Mouse (Mus musculus) splenic B cell, adult 2 months (primary cell): ENCODE data around the gene S100pbp.

Experiments used
- DNase-seq: peaks from one replicate; pipeline ENCODE4 v3.0.0-alpha.2; 2011; ENCODE audit warnings: low read depth, low spot score
- H3K27me3 ChIP-seq: 2 replicates; pipeline ENCODE4 v1.6.1; 2012; ENCODE audit warnings: mild to moderate bottlenecking, low read length, moderate library complexity, mixed read lengths; ENCODE audit not compliant: control insufficient read depth, poor library complexity, insufficient read depth, severe bottlenecking
- H3K36me3 ChIP-seq: 2 replicates; pipeline ENCODE4 v1.6.1; 2012; ENCODE audit warnings: mild to moderate bottlenecking, low read length, moderate library complexity, mixed read lengths; ENCODE audit not compliant: control insufficient read depth, poor library complexity, insufficient read depth, severe bottlenecking

Gene S100pbp

DNA sequence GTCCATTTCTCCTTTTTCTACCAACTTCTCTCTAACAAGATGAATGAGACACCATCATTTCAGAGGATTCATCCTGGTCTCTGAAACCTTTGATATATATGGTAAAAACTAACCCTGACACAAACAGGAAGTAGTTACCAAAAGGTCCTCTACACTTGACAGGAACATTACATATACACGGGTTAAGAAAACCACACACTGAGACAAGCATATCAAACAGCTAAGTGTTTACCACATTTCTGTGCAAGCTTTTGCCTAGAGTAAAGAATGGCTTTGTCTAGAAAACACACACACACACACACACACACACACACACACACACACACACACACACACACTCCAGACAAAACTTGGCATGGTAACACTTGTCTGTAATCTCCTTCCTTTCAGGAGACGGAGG is 43.1 kb downstream of the S100pbp start:
- no peak for DNase-seq
- H3K27me3 ChIP-seq: no peaks in the 10 kb centered on the region
- peaks cover 6% of the 10 kb centered on the region; the same call in 1 of the 2 replicates for H3K36me3 ChIP-seq

DNA sequence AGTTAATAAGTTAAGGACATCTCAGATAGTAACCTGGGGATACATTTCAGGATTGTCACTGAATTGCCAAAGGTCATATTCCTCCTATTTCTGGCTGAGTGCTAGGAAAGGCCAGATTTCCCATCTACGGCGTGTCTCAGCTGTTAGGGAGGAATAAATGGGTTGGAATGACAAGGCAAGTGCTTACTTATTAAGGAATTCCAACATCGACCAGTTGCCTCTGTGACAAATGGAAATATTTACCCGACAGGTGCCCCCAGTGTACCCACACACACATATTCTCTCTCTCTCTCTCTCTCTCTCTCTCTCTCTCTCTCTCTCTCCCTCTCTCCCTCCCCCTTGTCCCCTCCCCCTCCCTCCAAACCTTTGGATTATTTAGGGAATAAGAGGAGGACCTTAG is 43.6 kb downstream of the S100pbp start:
- no peak for DNase-seq
- H3K27me3 ChIP-seq: no peaks in the 10 kb centered on the region
- H3K36me3 ChIP-seq: peaks cover 6% of the 10 kb centered on the region; the same call in 1 of the 2 replicates

DNA sequence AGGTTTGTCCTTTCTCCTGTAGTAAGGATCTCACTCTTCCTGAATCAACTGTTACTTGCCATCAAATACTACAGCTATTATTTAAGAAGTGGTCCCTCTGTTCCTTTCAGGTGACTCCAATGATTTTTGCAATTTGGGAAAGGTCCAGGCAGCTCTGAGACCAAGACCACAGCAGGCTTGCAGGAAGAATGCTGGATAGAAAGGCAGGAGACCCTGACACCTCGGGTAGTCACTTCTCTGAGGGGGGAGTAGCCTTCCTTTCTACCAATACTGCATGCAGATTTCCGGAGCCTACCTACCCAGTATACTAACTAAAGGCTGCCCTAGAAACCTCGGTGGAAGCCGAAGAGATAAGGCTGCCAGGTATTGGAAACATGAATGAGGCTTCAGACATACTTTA is 44.1 kb downstream of the S100pbp start:
- DNase-seq: no peak
- Histone ChIP-seq H3K36me3 (peaks cover 6% of the 10 kb centered on the region; the same call in 1 of the 2 replicates), H3K27me3 (no peaks in the 10 kb centered on the region)

GRCm38 (mm10) chr4:129144401-129145367 is 44.8 kb downstream of the S100pbp start:
- Histone ChIP-seq H3K36me3 (peaks cover 4% of the 10 kb centered on the region; the same call in 1 of the 2 replicates), H3K27me3 (no peaks in the 10 kb centered on the region)
- DNase-seq: no peak

- H3K27me3 ChIP-seq: no peaks in the 10 kb centered on the region
- H3K36me3 ChIP-seq: peaks cover 2% of the 10 kb centered on the region; the same call in 1 of the 2 replicates
- DNase-seq: no peak
These were observed 46.0 kb downstream of the S100pbp start for GRCm38 (mm10) chr4:129143509-129143908.

- Histone ChIP-seq H3K27me3 (no peaks in the 10 kb centered on the region), H3K36me3 (no peaks in the 10 kb centered on the region)
- DNase-seq: no peak
These were observed 47.0 kb downstream of the S100pbp start for GRCm38 (mm10) chr4:129142439-129143045.

- DNase-seq: no peak
- no peaks in the 10 kb centered on the region for H3K36me3 ChIP-seq
- H3K27me3 ChIP-seq: no peaks in the 10 kb centered on the region
These were observed 47.7 kb downstream of the S100pbp start for GRCm38 (mm10) chr4:129141560-129142438.

DNA sequence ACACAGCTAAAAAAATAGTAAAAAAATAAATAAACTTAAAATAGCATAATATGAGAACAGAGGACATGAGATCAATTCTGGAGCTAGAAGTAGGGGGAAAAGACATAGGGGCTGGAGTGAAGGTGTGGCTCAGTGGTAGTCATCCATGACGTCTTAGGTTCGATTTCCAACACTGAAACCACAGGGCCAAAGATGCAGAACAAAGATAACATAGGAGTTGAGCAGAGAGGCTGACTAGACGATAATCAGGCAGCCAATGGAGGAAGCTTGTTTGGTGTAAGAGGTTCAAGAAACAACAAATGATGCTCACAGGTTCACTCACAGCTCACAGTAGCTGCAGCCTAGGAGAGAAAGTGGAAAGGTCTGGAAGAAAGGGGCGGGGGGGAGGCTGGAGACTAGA is 48.7 kb downstream of the S100pbp start:
- Histone ChIP-seq H3K27me3 (no peaks in the 10 kb centered on the region), H3K36me3 (no peaks in the 10 kb centered on the region)
- DNase-seq: no peak

DNA sequence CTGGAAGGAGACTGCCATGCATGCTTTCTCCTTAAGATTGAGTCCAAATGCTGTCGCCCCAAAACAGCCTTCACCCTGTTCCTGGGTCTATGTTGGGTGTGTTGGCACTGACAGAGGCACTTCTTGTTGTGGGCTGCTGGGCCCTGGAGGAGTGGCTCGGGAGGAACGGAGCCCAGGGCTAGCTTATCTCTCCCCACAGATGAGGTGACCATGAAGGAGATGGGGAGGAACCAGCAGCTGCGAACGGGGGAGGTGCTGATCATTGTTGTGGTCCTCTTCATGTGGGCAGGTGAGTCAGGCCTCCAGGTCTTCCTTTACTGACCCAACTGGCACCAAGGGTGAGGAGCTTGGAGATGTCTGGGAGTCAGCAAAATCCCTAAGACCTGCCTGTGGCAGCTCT is 49.9 kb downstream of the S100pbp start:
- no peaks in the 10 kb centered on the region for H3K36me3 ChIP-seq
- H3K27me3 ChIP-seq: no peaks in the 10 kb centered on the region
- DNase-seq: no peak

- DNase-seq: no peak
- Histone ChIP-seq H3K36me3 (no peaks in the 10 kb centered on the region), H3K27me3 (no peaks in the 10 kb centered on the region)
These were observed 51.9 kb downstream of the S100pbp start for GRCm38 (mm10) chr4:129137392-129138321.

DNA sequence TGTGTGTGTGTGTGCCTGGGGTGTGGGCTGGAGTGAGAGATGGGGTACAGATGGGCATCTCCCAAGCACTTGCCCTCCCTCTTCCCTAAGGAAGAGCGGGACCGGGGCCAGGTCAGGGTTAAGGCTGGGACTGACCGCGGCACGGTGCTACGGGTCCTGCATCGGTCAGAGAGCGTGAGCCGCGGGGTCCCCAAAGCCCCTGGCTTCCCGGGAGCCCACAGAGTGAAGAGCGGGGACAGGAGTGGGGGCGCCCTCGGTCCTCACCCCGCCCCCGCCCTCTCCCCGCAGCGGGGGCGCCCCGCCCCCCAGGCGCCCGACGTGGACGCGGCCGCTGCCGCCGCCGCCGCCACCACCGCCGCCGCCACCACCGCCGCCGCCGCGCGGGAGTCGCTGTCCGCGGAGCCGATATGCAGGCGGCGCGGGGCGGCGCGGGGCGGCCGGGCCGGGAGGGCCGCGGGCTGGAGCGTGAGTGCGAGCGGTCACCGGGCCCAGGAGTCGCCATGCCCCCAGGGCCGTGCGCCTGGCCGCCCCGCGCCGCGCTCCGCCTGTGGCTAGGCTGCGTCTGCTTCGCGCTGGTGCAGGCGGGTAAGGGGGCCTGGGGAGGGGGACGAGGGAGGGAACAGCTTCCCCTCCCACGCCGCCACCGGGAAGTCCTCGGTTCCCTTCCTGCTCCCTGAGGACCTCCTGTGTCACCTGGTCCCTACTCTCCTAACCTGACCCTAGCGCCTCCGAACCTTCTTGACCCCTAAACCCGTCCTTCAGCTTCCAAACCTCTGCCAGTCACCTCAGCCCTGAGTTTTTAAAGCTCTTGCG is 52.7 kb downstream of the S100pbp start, which contains the start of gene Fndc5:
TSS of gene Fndc5 (plus strand) at position 421 of the 813 bp plus-strand sequence.
- DNase-seq: no peak
- H3K36me3 ChIP-seq: no peaks in the 10 kb centered on the region

DNA sequence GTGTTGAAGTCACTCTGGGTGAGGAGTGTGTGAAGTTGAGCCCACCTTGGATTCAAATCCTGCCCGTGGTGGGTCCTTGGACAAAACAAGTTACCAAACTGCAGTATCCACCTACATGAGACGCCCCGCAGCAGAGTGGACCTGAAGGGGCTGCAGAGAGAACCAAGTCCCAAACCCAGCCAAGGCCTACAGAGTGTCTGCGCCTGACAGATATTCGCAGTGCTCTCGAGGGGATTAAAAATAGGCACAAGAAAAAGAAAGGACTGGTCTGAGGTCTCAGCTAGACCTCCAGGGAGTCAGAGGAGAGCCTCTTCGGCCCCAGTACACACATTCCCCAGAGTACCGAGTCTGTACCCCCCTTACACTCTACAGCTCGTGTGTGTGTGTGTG is 53.3 kb downstream of the S100pbp start:
- H3K36me3 ChIP-seq: no peaks in the 10 kb centered on the region
- H3K27me3 ChIP-seq: no peaks in the 10 kb centered on the region
- DNase-seq: no peak

More for the DNA sequence above, 52.7 kb downstream of the S100pbp start, which contains the start of gene Fndc5:
- no peaks in the 10 kb centered on the region for H3K27me3 ChIP-seq

- H3K36me3 ChIP-seq: no peaks in the 10 kb centered on the region
- no peaks in the 10 kb centered on the region for H3K27me3 ChIP-seq
- DNase-seq: no peak
These were observed 53.9 kb downstream of the S100pbp start for GRCm38 (mm10) chr4:129135637-129136036.
